Mouse (Mus musculus) olfactory bulb, adult 2 months (tissue): Measurements from ENCODE around the gene Katnbl1.

Experiments used
- CTCF ChIP-seq: fragments of 200-500 bp; IDR thresholded peaks from 2 replicates; pipeline ENCODE4 v1.5.1; 2012; ENCODE audit warnings: low read depth, mild to moderate bottlenecking, low read length, moderate library complexity; ENCODE audit not compliant: insufficient read depth
- POLR2A ChIP-seq: fragments of 200-500 bp; IDR thresholded peaks from 2 replicates; pipeline ENCODE4 v1.6.1; 2012; ENCODE audit warnings: mild to moderate bottlenecking, low read depth, low read length, moderate library complexity; ENCODE audit not compliant: insufficient read depth

- TF ChIP-seq POLR2A (no peak), CTCF (no peak)
Measured at GRCm38 (mm10) chr2:112369941-112370340, 9.1 kb upstream of the Katnbl1 start.
